Mouse (Mus musculus) hindbrain, embryonic 15.5 days (tissue): ENCODE results near the gene Rsph14. TPM values are rescaled to one million over a fixed set of nuclear protein-coding genes. Genes with fewer than 3 reads are reported as not detected.
A peak's percentile ranks its signal among the peaks of the same experiment; 100 is the strongest.

Source experiments
- ATAC-seq: fragments of 200-750 bp; cut with Nextera tagmentation; 2 replicates; pipeline ENCODE4 v1.8.0; 2017; ENCODE audit warnings: low read depth, moderate number of reproducible peaks, moderate TSS enrichment; ENCODE audit not compliant: low FRiP score
- H3K27ac ChIP-seq: fragments of 300-500 bp; sonication (generic); replicated peaks from 2 replicates; pipeline ENCODE4 v1.5.1; 2015; ENCODE audit warnings: mild to moderate bottlenecking, inconsistent platforms
- H3K27me3 ChIP-seq: fragments of 300-500 bp; sonication (generic); 2 replicates; pipeline ENCODE4 v1.6.1; 2015; ENCODE audit warnings: control low read depth, inconsistent platforms
- H3K36me3 ChIP-seq: fragments of 300-500 bp; sonication (generic); 2 replicates; pipeline ENCODE4 v1.6.1; 2015; ENCODE audit warnings: control low read depth, inconsistent platforms
- H3K4me1 ChIP-seq: fragments of 300-500 bp; sonication (generic); replicated peaks from 2 replicates; pipeline ENCODE4 v1.6.1; 2015; ENCODE audit warnings: control low read depth, inconsistent platforms
- H3K4me2 ChIP-seq: fragments of 300-500 bp; sonication (generic); 2 replicates; pipeline ENCODE4 v1.6.1; 2015; ENCODE audit warnings: moderate library complexity, mild to moderate bottlenecking, inconsistent platforms
- H3K4me3 ChIP-seq: fragments of 300-500 bp; sonication (generic); 2 replicates; pipeline ENCODE4 v1.5.1; 2015; ENCODE audit warnings: mild to moderate bottlenecking, inconsistent platforms
- H3K9ac ChIP-seq: fragments of 300-500 bp; sonication (generic); 2 replicates; pipeline ENCODE4 v1.6.1; 2015; ENCODE audit warnings: inconsistent platforms
- H3K9me3 ChIP-seq: fragments of 300-500 bp; sonication (generic); 2 replicates; pipeline ENCODE4 v1.6.1; 2016; ENCODE audit warnings: control low read depth, inconsistent platforms
- WGBS: fragments of 180-500 bp; shearing (Covaris S2); methylation state at CpG from one replicate; pipeline ENCODE4 v1.1.7; 2015; 5-methylcytosine and 5-hydroxymethylcytosine counted together
- polyA plus RNA-seq: library from polyadenylated mRNA; unstranded; fragments of >200 nt; fragmentation: Nextera tagmentation; extraction: Ambion mirVana; gene quantifications from 2 replicates; pipeline ENCODE4 v1.2.1, GENCODE M21; 2015

The Rsph14 gene
- polyA plus RNA-seq, 1 experiment from 2014 or later: 0.45 TPM

GRCm38 (mm10) chr10:74987698-74988470 lies 44.5 kb downstream of the Rsph14 start:
- Histone ChIP-seq H3K4me1 (no peaks in the 10 kb centered on the region; the same call in 1 of the 2 replicates), H3K36me3 (peaks cover 15% of the 10 kb centered on the region), H3K9me3 (no peaks in the 10 kb centered on the region), H3K4me3 (no peak overlapping the region), H3K27ac (no peak overlapping the region), H3K4me2 (no peak overlapping the region), H3K9ac (no peak overlapping the region), H3K27me3 (no peaks in the 10 kb centered on the region)
- 83% methylated on average over 14 of the region's 14 CpGs for WGBS
- ATAC-seq: peak; percentile 16; the same call in 1 of the 2 replicates

DNA sequence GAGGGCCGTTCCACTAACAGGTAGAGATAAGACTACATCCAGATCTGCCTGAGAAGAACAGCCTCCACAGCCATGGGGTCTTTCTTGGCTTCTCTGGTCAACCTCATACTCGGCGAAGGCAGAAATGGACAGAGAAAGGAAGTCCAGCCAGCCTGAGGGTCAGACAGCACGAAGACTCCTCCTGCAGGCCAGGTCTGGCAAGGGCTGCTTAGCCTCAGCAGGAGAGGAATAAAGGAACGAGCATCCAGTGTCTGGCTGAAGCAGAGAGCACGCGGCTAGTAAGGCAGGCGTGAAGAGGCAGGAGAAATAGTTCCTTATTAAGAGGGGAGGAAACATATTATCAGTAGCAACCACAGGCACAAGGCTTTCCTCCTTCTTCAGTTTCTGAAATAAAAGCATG lies 49.2 kb downstream of the Rsph14 start:
- Histone ChIP-seq H3K36me3 (0 out of 2 replicates have a peak, but pooled peaks cover 4% of the 10 kb centered on the region), H3K4me1 (peaks cover 6% of the 10 kb centered on the region; the same call in 1 of the 2 replicates), H3K27ac (no peak overlapping the region), H3K27me3 (no peaks in the 10 kb centered on the region), H3K4me3 (no peak overlapping the region), H3K4me2 (no peak overlapping the region), H3K9ac (no peak overlapping the region), H3K9me3 (no peaks in the 10 kb centered on the region)
- WGBS: 69% methylated on average over 8 of the region's 8 CpGs
- no peak for ATAC-seq

- Histone ChIP-seq H3K4me2 (no peak overlapping the region), H3K27ac (no peak overlapping the region), H3K9me3 (no peaks in the 10 kb centered on the region), H3K4me3 (no peak overlapping the region), H3K4me1 (peaks cover 8% of the 10 kb centered on the region; the same call in 1 of the 2 replicates), H3K27me3 (no peaks in the 10 kb centered on the region), H3K36me3 (0 out of 2 replicates have a peak, but pooled peaks cover 4% of the 10 kb centered on the region), H3K9ac (no peak overlapping the region)
- ATAC-seq: no peak
- 93% methylated on average over 12 of the region's 12 CpGs for WGBS
Measured at GRCm38 (mm10) chr10:74981159-74981558, 51.2 kb downstream of the Rsph14 start.

- Histone ChIP-seq H3K9me3 (no peaks in the 10 kb centered on the region), H3K27me3 (no peaks in the 10 kb centered on the region), H3K36me3 (0 out of 2 replicates have a peak, but pooled peaks cover 4% of the 10 kb centered on the region), H3K9ac (no peak overlapping the region), H3K4me2 (no peak overlapping the region), H3K4me1 (peaks cover 8% of the 10 kb centered on the region), H3K27ac (no peak overlapping the region), H3K4me3 (no peak overlapping the region)
- ATAC-seq: no peak
- 82% methylated on average over 4 of the region's 4 CpGs for WGBS
Measured at GRCm38 (mm10) chr10:74978056-74978455, 54.3 kb downstream of the Rsph14 start.

DNA sequence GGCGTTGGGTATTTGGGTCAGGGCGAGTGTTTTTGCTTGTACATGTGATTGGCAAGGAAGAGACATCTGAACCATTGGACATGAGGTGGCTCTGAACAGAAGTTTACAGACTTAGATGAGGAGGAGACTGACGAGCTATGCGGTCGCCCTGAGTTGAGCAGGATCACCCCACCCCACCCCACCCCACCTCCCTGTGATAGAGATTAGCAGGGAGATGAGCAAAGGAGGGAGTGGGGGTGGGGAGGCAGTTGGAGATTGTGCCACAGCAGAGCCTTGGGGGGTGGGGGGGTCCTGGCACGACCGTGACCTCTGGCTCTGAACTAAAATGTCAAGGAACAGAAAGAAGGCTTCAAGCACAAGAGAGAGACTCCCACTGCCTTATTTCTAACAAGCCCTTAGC lies 56.0 kb downstream of the Rsph14 start:
- WGBS: 87% methylated on average over 7 of the region's 7 CpGs
- no peak for ATAC-seq

DNA sequence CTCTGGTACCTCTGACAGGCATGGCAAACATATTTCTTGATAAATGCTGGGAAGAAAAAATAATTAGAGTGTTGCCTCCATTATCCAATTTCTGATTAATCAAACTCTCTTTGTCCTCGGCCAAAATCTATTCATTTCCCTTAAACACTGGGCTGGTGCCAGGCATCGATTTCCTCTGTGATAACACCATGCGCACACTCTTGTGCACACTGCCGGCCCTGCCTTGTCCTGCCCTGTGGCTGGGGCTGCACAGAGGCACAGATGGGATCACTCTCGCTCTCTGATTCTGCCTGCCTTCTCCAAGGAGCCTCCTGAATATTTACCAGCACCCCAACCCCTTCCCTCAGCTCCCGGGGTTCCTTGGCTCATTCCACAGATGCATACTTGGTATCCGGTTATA lies 56.8 kb downstream of the Rsph14 start:
- 71% methylated on average over 7 of the region's 7 CpGs for WGBS
- Histone ChIP-seq H3K27ac (no peak overlapping the region), H3K4me3 (no peak overlapping the region)

More for the DNA sequence above, 56.0 kb downstream of the Rsph14 start:
- H3K9ac ChIP-seq: no peak overlapping the region
- no peak overlapping the region for H3K4me3 ChIP-seq
- H3K4me2 ChIP-seq: no peak overlapping the region
- 0 out of 2 replicates have a peak, but pooled peaks cover 4% of the 10 kb centered on the region for H3K36me3 ChIP-seq
- H3K9me3 ChIP-seq: no peaks in the 10 kb centered on the region
- no peaks in the 10 kb centered on the region for H3K27me3 ChIP-seq
- peaks cover 8% of the 10 kb centered on the region for H3K4me1 ChIP-seq
- no peak overlapping the region for H3K27ac ChIP-seq

DNA sequence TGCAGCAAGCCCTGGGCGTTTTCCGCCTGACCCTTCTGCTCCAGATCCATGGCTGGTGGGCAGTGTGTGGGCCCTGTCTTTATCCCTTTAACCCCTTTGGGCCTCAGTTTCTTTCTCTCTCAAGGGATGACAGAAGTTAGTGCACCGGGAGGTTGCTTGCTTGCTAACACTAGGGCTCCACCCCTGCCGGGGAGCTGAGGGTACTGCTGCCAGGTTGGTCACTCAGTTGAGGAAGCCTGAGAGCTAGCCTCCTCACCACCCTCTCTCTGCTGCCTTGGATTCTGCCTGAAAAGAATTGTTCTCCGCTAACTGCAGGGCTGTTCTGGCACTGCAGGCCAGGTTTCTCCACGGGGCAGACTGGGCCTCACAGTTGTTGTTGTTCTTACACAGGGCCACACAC lies 59.4 kb downstream of the Rsph14 start:
- 69% methylated on average over 6 of the region's 6 CpGs for WGBS
- Histone ChIP-seq H3K4me3 (no peak overlapping the region), H3K36me3 (no peaks in the 10 kb centered on the region), H3K9me3 (no peaks in the 10 kb centered on the region), H3K27ac (no peak overlapping the region), H3K27me3 (no peaks in the 10 kb centered on the region), H3K4me2 (no peak overlapping the region), H3K9ac (no peak overlapping the region), H3K4me1 (peaks cover 21% of the 10 kb centered on the region)
- no peak for ATAC-seq

More for the DNA sequence above, 56.8 kb downstream of the Rsph14 start:
- H3K36me3 ChIP-seq: 0 out of 2 replicates have a peak, but pooled peaks cover 4% of the 10 kb centered on the region
- H3K27me3 ChIP-seq: no peaks in the 10 kb centered on the region
- H3K9ac ChIP-seq: no peak overlapping the region
- no peak overlapping the region for H3K4me2 ChIP-seq
- no peaks in the 10 kb centered on the region for H3K9me3 ChIP-seq
- no peak for ATAC-seq
- peaks cover 8% of the 10 kb centered on the region for H3K4me1 ChIP-seq

DNA sequence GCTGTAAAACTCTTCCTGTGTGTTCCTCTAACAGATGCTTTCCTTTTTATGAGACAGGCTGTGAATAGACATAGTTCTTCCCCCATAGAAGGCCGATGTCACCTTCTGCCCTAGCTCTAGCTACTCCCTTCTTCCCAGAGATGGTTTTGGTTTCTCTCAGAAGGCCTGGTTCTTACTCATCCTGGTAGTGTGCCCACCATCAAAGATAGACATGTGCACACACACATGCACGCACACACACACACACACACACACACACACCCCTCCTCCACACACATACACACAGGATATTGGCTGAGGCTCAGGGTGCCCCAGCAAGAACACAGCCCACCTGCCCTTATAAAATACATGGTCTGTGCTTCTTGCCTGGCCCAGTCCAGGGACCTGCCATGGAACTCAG lies 63.1 kb downstream of the Rsph14 start:
- H3K27me3 ChIP-seq: 0 out of 2 replicates have a peak, but pooled peaks cover 5% of the 10 kb centered on the region
- H3K4me1 ChIP-seq: peaks cover 28% of the 10 kb centered on the region
- 95% methylated on average over 2 of the region's 2 CpGs for WGBS
- no peak overlapping the region for H3K4me3 ChIP-seq
- no peak for ATAC-seq
- H3K27ac ChIP-seq: no peak overlapping the region
- H3K4me2 ChIP-seq: peak overlapping the region; percentile 73
- H3K9me3 ChIP-seq: no peaks in the 10 kb centered on the region
- H3K9ac ChIP-seq: no peak overlapping the region
- no peaks in the 10 kb centered on the region for H3K36me3 ChIP-seq

- peak overlapping the region; percentile 74 for H3K9ac ChIP-seq
- H3K4me2 ChIP-seq: peak overlapping the region; percentile 73
- H3K9me3 ChIP-seq: no peaks in the 10 kb centered on the region
- peak overlapping the region; percentile 83 for H3K4me3 ChIP-seq
- peak overlapping the region; percentile 86 for H3K27ac ChIP-seq
- no peak for ATAC-seq
- peaks cover 28% of the 10 kb centered on the region for H3K4me1 ChIP-seq
- H3K36me3 ChIP-seq: no peaks in the 10 kb centered on the region
- 0 out of 2 replicates have a peak, but pooled peaks cover 5% of the 10 kb centered on the region for H3K27me3 ChIP-seq
- 2% methylated on average over 25 of the region's 25 CpGs for WGBS
Measured at GRCm38 (mm10) chr10:74967651-74968267, 64.6 kb downstream of the Rsph14 start.

GRCm38 (mm10) chr10:74966850-74967451 lies 65.4 kb downstream of the Rsph14 start, which contains the start of gene Gnaz:
Gene Gnaz (plus strand): TSS chr10:74967177.
- peaks cover 28% of the 10 kb centered on the region for H3K4me1 ChIP-seq
- H3K9me3 ChIP-seq: no peaks in the 10 kb centered on the region
- under 1% methylated on average over 80 of the region's 83 CpGs for WGBS
- H3K36me3 ChIP-seq: no peaks in the 10 kb centered on the region
- peak within 1 kb of the TSS; percentile 83 for H3K4me3 ChIP-seq
- peak within 1 kb of the TSS; percentile 73 for H3K4me2 ChIP-seq
- peak within 1 kb of the TSS; percentile 86 for H3K27ac ChIP-seq
- H3K9ac ChIP-seq: peak within 1 kb of the TSS; percentile 74
- ATAC-seq: peak; percentile 97
- 0 out of 2 replicates have a peak, but pooled peaks cover 5% of the 10 kb centered on the region for H3K27me3 ChIP-seq

DNA sequence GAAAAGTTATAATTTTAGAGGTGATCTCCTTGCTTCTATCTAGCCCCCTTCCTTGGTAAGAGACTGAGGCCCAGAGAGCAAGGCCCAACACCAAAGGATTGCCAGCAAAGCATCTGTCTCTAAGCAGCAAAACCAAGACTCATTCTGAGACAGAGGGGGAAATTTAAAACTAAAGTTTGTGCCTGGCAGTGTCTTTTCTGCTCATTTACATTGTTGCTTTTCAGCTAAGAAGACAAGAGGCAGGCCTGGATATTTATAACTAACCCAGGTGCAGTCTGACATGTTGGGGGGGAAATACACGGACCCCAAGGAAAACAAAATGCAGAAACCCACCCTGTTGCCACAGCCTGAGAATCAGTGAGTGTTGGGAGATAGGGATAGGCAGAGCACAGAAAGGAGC lies 68.0 kb downstream of the Rsph14 start:
- no peak overlapping the region for H3K27ac ChIP-seq
- H3K4me2 ChIP-seq: no peak overlapping the region
- H3K4me1 ChIP-seq: peaks cover 22% of the 10 kb centered on the region
- no peak overlapping the region for H3K4me3 ChIP-seq
- no peaks in the 10 kb centered on the region for H3K9me3 ChIP-seq
- H3K9ac ChIP-seq: no peak overlapping the region
- H3K27me3 ChIP-seq: 0 out of 2 replicates have a peak, but pooled peaks cover 5% of the 10 kb centered on the region
- 86% methylated on average over 1 of the region's 1 CpGs for WGBS
- H3K36me3 ChIP-seq: no peaks in the 10 kb centered on the region
- no peak for ATAC-seq
